Comparison of ENCODE assay signal across 15 mouse cellular contexts in the genomic region with DNA sequence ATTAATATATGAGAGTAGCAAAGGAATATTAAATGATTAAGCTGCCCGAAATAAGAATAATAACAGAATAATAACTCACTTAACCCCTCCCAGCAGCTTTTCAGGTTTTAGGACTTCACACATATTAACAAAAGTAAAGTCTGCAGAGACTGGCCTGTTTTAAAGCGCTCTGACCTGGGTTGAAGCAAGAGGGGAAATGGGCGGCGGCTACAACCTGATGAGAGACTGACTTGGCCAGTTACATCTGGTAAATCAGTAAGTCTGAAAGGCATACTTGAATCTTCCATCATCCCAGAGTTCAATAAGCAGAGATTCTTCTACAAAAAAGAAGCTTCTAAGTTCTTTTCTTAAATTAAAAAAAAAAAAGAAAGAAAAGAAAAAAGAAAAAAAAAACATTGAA.
"Had no signal": no experiment of that assay in that cellular context is flagged by ENCODE, and none has a peak within 500 bp of the region (broad histone marks: within the 10 kb centered on the region; RNA-seq: fewer than 3 reads in every experiment).

No protein-coding gene starts in this region.

- H3K9me3 ChIP-seq: limb, embryonic 12.5 days; liver, embryonic 13.5 days; lung, embryonic 15.5 days; megakaryocyte, embryonic 14.5 days; midbrain, embryonic 15.5 days; neural tube, embryonic 12.5 days had no signal

- H3K4me1 ChIP-seq: liver, embryonic 13.5 days; lung, embryonic 15.5 days; megakaryocyte, embryonic 14.5 days; neural tube, embryonic 12.5 days had no signal

- H3K4me3 ChIP-seq: layer of hippocampus, adult 2 months; limb, embryonic 12.5 days; liver, embryonic 13.5 days; lung, embryonic 15.5 days; megakaryocyte, embryonic 14.5 days; midbrain, embryonic 15.5 days; neural tube, embryonic 12.5 days had no signal

- H3K4me2 ChIP-seq: limb, embryonic 12.5 days; liver, embryonic 13.5 days; lung, embryonic 15.5 days; midbrain, embryonic 11.5 days; midbrain, embryonic 15.5 days; neural tube, embryonic 12.5 days had no signal

- ATAC-seq: liver, postnatal 0 days; midbrain, embryonic 15.5 days had no signal

- H3K9ac ChIP-seq: limb, embryonic 12.5 days; liver, embryonic 13.5 days; liver, postnatal 0 days; lung, embryonic 15.5 days; midbrain, embryonic 15.5 days; neural tube, embryonic 12.5 days had no signal

- H3K27me3 ChIP-seq: limb, embryonic 12.5 days; liver, embryonic 13.5 days; lung, embryonic 15.5 days; megakaryocyte, embryonic 14.5 days; midbrain, embryonic 15.5 days; neural tube, embryonic 12.5 days had no signal

- H3K27ac ChIP-seq: layer of hippocampus, adult 2 months; limb, embryonic 12.5 days; liver, embryonic 13.5 days; lung, embryonic 15.5 days; macrophage; midbrain, embryonic 15.5 days; neural tube, embryonic 12.5 days had no signal

- H3K36me3 ChIP-seq: limb, embryonic 12.5 days; liver, embryonic 13.5 days; lung, embryonic 15.5 days; midbrain, embryonic 15.5 days; neural tube, embryonic 12.5 days had no signal

- DNase-seq: kidney, postnatal 4 days; liver; liver, embryonic 13.5 days; liver, postnatal 0 days; lung, postnatal 14 days; thymus, adult 18-20 months; thymus, postnatal 14 days had no signal
